Mouse (Mus musculus): ENCODE measurements at regions not wholly inside any gene's neighbourhood (a gene's known extent, or its start where the extent isn't known, plus 50 kb on each side); places are given as distances from the start of the nearest gene placed in this dataset.

- H3K4me1 ChIP-seq (ENCODE audit: control insufficient read depth in 1 of 2, insufficient read depth in 2 of 2) = peaks cover 24 to 42% of the 10 kb centered on the region in 2 experiments
- in situ Hi-C loops (cut with MboI; ENCODE audit: low pct_ligation_motif_present, low pct_unique_long_range_greater_than_20kb, low sequenced_read_pairs) = no loop called here
Measured at GRCm38 (mm10) chr13:37678772-37679171, 99.4 kb upstream of the Rreb1 start.

GRCm38 (mm10) chr13:37680837-37681619 is 97.2 kb upstream of the Rreb1 start:
- Histone ChIP-seq H3K27me3 (replicated peaks) (no peaks in the 10 kb centered on the region), H3K79me2 (replicated peaks; ENCODE audit: control insufficient read depth, extremely low read depth, insufficient read depth, poor library complexity, severe bottlenecking) (no peaks in the 10 kb centered on the region), H3K4me2 (ENCODE audit: insufficient read depth, low read depth, poor library complexity, severe bottlenecking) (0 out of 2 replicates have a peak overlapping the region, but pooled peaks have one; percentile 10), H3K4me1 (ENCODE audit: control insufficient read depth in 1 of 2, insufficient read depth in 2 of 2) (peaks cover 9 to 26% of the 10 kb centered on the region in 2 experiments), H3K4me3 (replicated peaks in 1 of 3; ENCODE audit: low read depth in 2 of 3, low read length in 2 of 3, poor library complexity in 1 of 3) (no peak overlapping the region), H3K27ac (ENCODE audit: insufficient read depth, low read depth) (no peak overlapping the region), H3K36me3 (replicated peaks in 1 of 2; ENCODE audit: control insufficient read depth in 1 of 2, insufficient read depth in 1 of 2, low read length in 1 of 2) (no peaks in the 10 kb centered on the region), H3K9ac (ENCODE audit: insufficient read depth, low read depth) (no peak overlapping the region), H3K9me3 (replicated peaks; ENCODE audit: low read length) (no peaks in the 10 kb centered on the region)
- in situ Hi-C loops (cut with MboI; ENCODE audit: low pct_ligation_motif_present, low pct_unique_long_range_greater_than_20kb, low sequenced_read_pairs) (no loop called here), dilution Hi-C loops (cut with MboI; ENCODE audit: extremely low pct_ligation_motif_present, extremely low pct_unique_long_range_greater_than_20kb, low sequenced_read_pairs) (no loop called here)
- DNase-seq (ENCODE audit: extremely low read depth) = peak; percentile 65
- no peak for TF ChIP-seq POLR2A (IDR thresholded peaks at IDR 0.05; ENCODE audit: low read depth, low read length)
- 0 out of 2 replicates have a peak, but pooled peaks have one; percentile 51 for TF ChIP-seq MAZ (IDR thresholded peaks at IDR 0.05; ENCODE audit: low read depth, low read length)
- TF ChIP-seq RCOR1 (conservative IDR thresholded peaks at IDR 0.05; ENCODE audit: low read depth, low read length) = peak; percentile 22; the same call in 1 of the 2 replicates
- TF ChIP-seq CHD1 (IDR thresholded peaks at IDR 0.05; ENCODE audit: low read depth, low read length) = no peak
- TF ChIP-seq HCFC1 (IDR thresholded peaks at IDR 0.05; ENCODE audit: low read depth, low read length) = no peak
- TF ChIP-seq MAX (IDR thresholded peaks at IDR 0.05; ENCODE audit: low read length) = no peak
- no peak for TF ChIP-seq CHD2 (IDR thresholded peaks at IDR 0.05; ENCODE audit: low read length)
- TF ChIP-seq NELFE (IDR thresholded peaks at IDR 0.05; ENCODE audit: low read depth, low read length) = no peak
- no peak for TF ChIP-seq ZKSCAN1 (IDR thresholded peaks at IDR 0.05; ENCODE audit: borderline replicate concordance, low read depth, low read length)
- TF ChIP-seq EP300 (IDR thresholded peaks at IDR 0.05; ENCODE audit: low read length) = peak; percentile 75
- 0 out of 2 replicates have a peak, but pooled peaks have one; percentile 38 for TF ChIP-seq MEF2A (IDR thresholded peaks at IDR 0.05; ENCODE audit: borderline replicate concordance, low read depth, low read length)
- TF ChIP-seq PAX5 (IDR thresholded peaks at IDR 0.05; ENCODE audit: low read length) = no peak
- TF ChIP-seq IRF4 (IDR thresholded peaks at IDR 0.05; ENCODE audit: low read depth, low read length) = peak; percentile 92
- 0 out of 2 replicates have a peak, but pooled peaks have one; percentile 31 for TF ChIP-seq MXI1 (IDR thresholded peaks at IDR 0.05; ENCODE audit: low read depth, low read length)
- peak; percentile 65; the same call in 1 of the 2 replicates for TF ChIP-seq TCF12 (IDR thresholded peaks at IDR 0.05; ENCODE audit: low read depth, low read length)
- peak; percentile 66; the same call in 1 of the 2 replicates for TF ChIP-seq ETS1 (conservative IDR thresholded peaks at IDR 0.05; ENCODE audit: low read depth, low read length)
- peak; percentile 69 for TF ChIP-seq JUN (IDR thresholded peaks at IDR 0.05; ENCODE audit: insufficient read depth, low read depth, low read length)
- TF ChIP-seq JUND (conservative IDR thresholded peaks at IDR 0.05; ENCODE audit: low read depth, low read length) = peak; percentile 82
- TF ChIP-seq RAD21 (IDR thresholded peaks at IDR 0.05; ENCODE audit: low read depth, low read length) = no peak
- no peak for TF ChIP-seq CTCF (conservative IDR thresholded peaks at IDR 0.05 in 1 of 2, IDR thresholded peaks at IDR 0.05 in 1 of 2; ENCODE audit: low read depth in 2 of 2, low read length in 2 of 2)
- TF ChIP-seq E2F4 (IDR thresholded peaks at IDR 0.05; ENCODE audit: insufficient replicate concordance, low read depth, low read length) = no peak
- 0 out of 2 replicates have a peak, but pooled peaks have one; percentile 19 for TF ChIP-seq BHLHE40 (IDR thresholded peaks at IDR 0.05; ENCODE audit: low read depth, low read length)
- TF ChIP-seq POLR2AphosphoS2 (IDR thresholded peaks at IDR 0.05; ENCODE audit: low read depth, low read length) = no peak
- no peak for TF ChIP-seq SIN3A (IDR thresholded peaks at IDR 0.05; ENCODE audit: low read length)
- TF ChIP-seq NRF1 (IDR thresholded peaks at IDR 0.05; ENCODE audit: low read depth, low read length) = no peak
- no peak; the same call in 1 of the 2 replicates for TF ChIP-seq SMC3 (IDR thresholded peaks at IDR 0.05; ENCODE audit: low read depth, low read length)
- no peak for TF ChIP-seq USF2 (conservative IDR thresholded peaks at IDR 0.05; ENCODE audit: low read depth, low read length)
- no peak for TF ChIP-seq USF1 (IDR thresholded peaks at IDR 0.05; ENCODE audit: low read depth, low read length)

More at GRCm38 (mm10) chr13:37678772-37679171, 99.4 kb upstream of the Rreb1 start:
- Histone ChIP-seq H3K4me2 (ENCODE audit: insufficient read depth, low read depth, poor library complexity, severe bottlenecking) (no peak overlapping the region), H3K4me3 (replicated peaks in 1 of 3; ENCODE audit: low read depth in 2 of 3, low read length in 2 of 3, poor library complexity in 1 of 3) (no peak overlapping the region), H3K79me2 (replicated peaks; ENCODE audit: control insufficient read depth, extremely low read depth, insufficient read depth, poor library complexity, severe bottlenecking) (no peaks in the 10 kb centered on the region), H3K36me3 (replicated peaks in 1 of 2; ENCODE audit: control insufficient read depth in 1 of 2, insufficient read depth in 1 of 2, low read length in 1 of 2) (no peaks in the 10 kb centered on the region), H3K9me3 (replicated peaks; ENCODE audit: low read length) (no peaks in the 10 kb centered on the region), H3K27ac (ENCODE audit: insufficient read depth, low read depth) (no peak overlapping the region), H3K9ac (ENCODE audit: insufficient read depth, low read depth) (no peak overlapping the region), H3K27me3 (replicated peaks) (no peaks in the 10 kb centered on the region)
- dilution Hi-C loops (cut with MboI; ENCODE audit: extremely low pct_ligation_motif_present, extremely low pct_unique_long_range_greater_than_20kb, low sequenced_read_pairs) = no loop called here
- DNase-seq (ENCODE audit: extremely low read depth) = no peak
- TF ChIP-seq ZNF384 (IDR thresholded peaks at IDR 0.05; ENCODE audit: low read depth, low read length) (no peak), CHD1 (IDR thresholded peaks at IDR 0.05; ENCODE audit: low read depth, low read length) (no peak), MAX (IDR thresholded peaks at IDR 0.05; ENCODE audit: low read length) (no peak), USF2 (conservative IDR thresholded peaks at IDR 0.05; ENCODE audit: low read depth, low read length) (no peak), MAFK (IDR thresholded peaks at IDR 0.05; ENCODE audit: insufficient replicate concordance, low read length) (no peak), E2F4 (IDR thresholded peaks at IDR 0.05; ENCODE audit: insufficient replicate concordance, low read depth, low read length) (no peak), NRF1 (IDR thresholded peaks at IDR 0.05; ENCODE audit: low read depth, low read length) (no peak), HCFC1 (IDR thresholded peaks at IDR 0.05; ENCODE audit: low read depth, low read length) (no peak), TCF12 (IDR thresholded peaks at IDR 0.05; ENCODE audit: low read depth, low read length) (no peak), MXI1 (IDR thresholded peaks at IDR 0.05; ENCODE audit: low read depth, low read length) (no peak), TBP (conservative IDR thresholded peaks at IDR 0.05; ENCODE audit: low read depth, low read length) (no peak), MEF2A (IDR thresholded peaks at IDR 0.05; ENCODE audit: borderline replicate concordance, low read depth, low read length) (no peak)
